Mouse (Mus musculus) neural tube, embryonic 15.5 days (tissue): ENCODE results near the gene Abcc4. TPM values are rescaled to one million over a fixed set of nuclear protein-coding genes. Genes with fewer than 3 reads are reported as not detected.
"Not testable (repeated sequence)": the region's sequence is repeated elsewhere in the genome, so short reads cannot be mapped to it uniquely, and the experiment has no call there.

Experiments
- ATAC-seq: fragments of 200-750 bp; cut with Nextera tagmentation; 2 replicates; pipeline ENCODE4 v1.8.0; 2017; ENCODE audit warnings: mild to moderate bottlenecking, moderate TSS enrichment, moderate library complexity; ENCODE audit not compliant: low FRiP score
- H3K27ac ChIP-seq: fragments of 300-500 bp; sonication (generic); replicated peaks from 2 replicates; pipeline ENCODE4 v1.5.1; 2015; ENCODE audit warnings: mild to moderate bottlenecking, inconsistent platforms
- H3K27me3 ChIP-seq: fragments of 300-500 bp; sonication (generic); replicated peaks from 2 replicates; pipeline ENCODE4 v1.6.1; 2015; ENCODE audit warnings: inconsistent platforms
- H3K36me3 ChIP-seq: fragments of 300-500 bp; sonication (generic); 2 replicates; pipeline ENCODE4 v1.6.1; 2015; ENCODE audit warnings: inconsistent platforms
- H3K4me1 ChIP-seq: fragments of 300-500 bp; sonication (generic); 2 replicates; pipeline ENCODE4 v1.6.1; 2015; ENCODE audit warnings: inconsistent platforms
- H3K4me2 ChIP-seq: fragments of 300-500 bp; sonication (generic); 2 replicates; pipeline ENCODE4 v1.6.1; 2015; ENCODE audit warnings: inconsistent platforms, mild to moderate bottlenecking, moderate library complexity
- H3K4me3 ChIP-seq: fragments of 300-500 bp; sonication (generic); replicated peaks from 2 replicates; pipeline ENCODE4 v1.5.1; 2015; ENCODE audit warnings: mild to moderate bottlenecking, inconsistent platforms
- H3K9ac ChIP-seq: fragments of 300-500 bp; sonication (generic); replicated peaks from 2 replicates; pipeline ENCODE4 v1.6.1; 2015; ENCODE audit warnings: mild to moderate bottlenecking, inconsistent platforms
- H3K9me3 ChIP-seq: fragments of 300-500 bp; sonication (generic); replicated peaks from 2 replicates; pipeline ENCODE4 v1.6.1; 2016; ENCODE audit warnings: inconsistent platforms
- WGBS: fragments of 180-500 bp; shearing (Covaris S2); methylation state at CpG from one replicate; pipeline ENCODE4 v1.1.7; 2015; ENCODE audit warnings: mixed read lengths; 5-methylcytosine and 5-hydroxymethylcytosine counted together
- polyA plus RNA-seq: library from polyadenylated mRNA; unstranded; fragments of >200 nt; fragmentation: Nextera tagmentation; extraction: Ambion mirVana; gene quantifications from 2 replicates; pipeline ENCODE4 v1.2.1, GENCODE M21; 2015

Gene Abcc4
- polyA plus RNA-seq, 1 experiment from 2014 or later, result 3.1 TPM

- WGBS, result 82% methylated on average over 7 of the region's 7 CpGs
- H3K27ac ChIP-seq, result no peak overlapping the region
- no peaks in the 10 kb centered on the region for H3K36me3 ChIP-seq
- no peak overlapping the region for H3K9ac ChIP-seq
- H3K4me3 ChIP-seq, result no peak overlapping the region
- ATAC-seq, result no peak
- H3K9me3 ChIP-seq, result no peaks in the 10 kb centered on the region
- H3K4me1 ChIP-seq, result no peaks in the 10 kb centered on the region
- no peaks in the 10 kb centered on the region for H3K27me3 ChIP-seq
- no peak overlapping the region for H3K4me2 ChIP-seq
Observed at GRCm38 (mm10) chr14:118674224-118674623, 31.8 kb downstream of the Abcc4 start.

- Histone ChIP-seq H3K27me3 (no peaks in the 10 kb centered on the region), H3K4me2 (no peak overlapping the region), H3K27ac (no peak overlapping the region), H3K4me1 (no peaks in the 10 kb centered on the region), H3K9ac (no peak overlapping the region), H3K36me3 (no peaks in the 10 kb centered on the region), H3K9me3 (no peaks in the 10 kb centered on the region), H3K4me3 (no peak overlapping the region)
- no peak for ATAC-seq
- 59% methylated on average over 6 of the region's 6 CpGs for WGBS
Observed at GRCm38 (mm10) chr14:118673501-118673900, 32.5 kb downstream of the Abcc4 start.

- H3K36me3 ChIP-seq, H3K9me3 ChIP-seq, H3K27ac ChIP-seq, H3K4me3 ChIP-seq, H3K4me1 ChIP-seq, H3K4me2 ChIP-seq, ATAC-seq, H3K27me3 ChIP-seq, H3K9ac ChIP-seq: not testable (repeated sequence)
- WGBS, result 95% methylated on average over 6 of the region's 6 CpGs
Observed at GRCm38 (mm10) chr14:118672931-118673330, 33.1 kb downstream of the Abcc4 start.

- Histone ChIP-seq H3K4me2 (no peak overlapping the region), H3K27ac (no peak overlapping the region), H3K36me3 (no peaks in the 10 kb centered on the region), H3K27me3 (no peaks in the 10 kb centered on the region), H3K9ac (no peak overlapping the region), H3K4me3 (no peak overlapping the region), H3K9me3 (no peaks in the 10 kb centered on the region), H3K4me1 (no peaks in the 10 kb centered on the region)
- no peak for ATAC-seq
- 77% methylated on average over 6 of the region's 6 CpGs for WGBS
Observed at GRCm38 (mm10) chr14:118667499-118667898, 38.5 kb downstream of the Abcc4 start.

- WGBS, result 79% methylated on average over 7 of the region's 7 CpGs
Observed at GRCm38 (mm10) chr14:118664661-118665060, 41.4 kb downstream of the Abcc4 start.

GRCm38 (mm10) chr14:118662625-118663276 lies 43.3 kb downstream of the Abcc4 start:
- 86% methylated on average over 18 of the region's 18 CpGs for WGBS

More at GRCm38 (mm10) chr14:118664661-118665060, 41.4 kb downstream of the Abcc4 start:
- H3K4me1 ChIP-seq, result no peaks in the 10 kb centered on the region
- H3K9me3 ChIP-seq, result no peaks in the 10 kb centered on the region
- no peak for ATAC-seq
- no peaks in the 10 kb centered on the region for H3K27me3 ChIP-seq
- H3K4me3 ChIP-seq, result no peak overlapping the region
- H3K9ac ChIP-seq, result no peak overlapping the region
- no peaks in the 10 kb centered on the region for H3K36me3 ChIP-seq
- no peak overlapping the region for H3K4me2 ChIP-seq
- no peak overlapping the region for H3K27ac ChIP-seq

GRCm38 (mm10) chr14:118662124-118662523 lies 43.9 kb downstream of the Abcc4 start:
- Histone ChIP-seq H3K9me3 (no peaks in the 10 kb centered on the region), H3K9ac (no peak overlapping the region), H3K27ac (no peak overlapping the region), H3K4me1 (peaks cover 4% of the 10 kb centered on the region; the same call in 1 of the 2 replicates), H3K36me3 (no peaks in the 10 kb centered on the region), H3K27me3 (no peaks in the 10 kb centered on the region), H3K4me2 (no peak overlapping the region), H3K4me3 (no peak overlapping the region)
- 69% methylated on average over 10 of the region's 10 CpGs for WGBS
- no peak for ATAC-seq

More at GRCm38 (mm10) chr14:118662625-118663276, 43.3 kb downstream of the Abcc4 start:
- Histone ChIP-seq H3K4me1 (peaks cover 4% of the 10 kb centered on the region; the same call in 1 of the 2 replicates), H3K27ac (no peak overlapping the region), H3K36me3 (no peaks in the 10 kb centered on the region), H3K4me3 (no peak overlapping the region), H3K9me3 (no peaks in the 10 kb centered on the region), H3K9ac (no peak overlapping the region), H3K4me2 (no peak overlapping the region), H3K27me3 (no peaks in the 10 kb centered on the region)
- no peak for ATAC-seq

GRCm38 (mm10) chr14:118659230-118659629 lies 46.8 kb downstream of the Abcc4 start:
- no peak overlapping the region for H3K9ac ChIP-seq
- H3K9me3 ChIP-seq, result no peaks in the 10 kb centered on the region
- no peak for ATAC-seq
- no peak overlapping the region for H3K4me3 ChIP-seq
- H3K4me2 ChIP-seq, result no peak overlapping the region
- no peaks in the 10 kb centered on the region for H3K27me3 ChIP-seq
- no peaks in the 10 kb centered on the region for H3K36me3 ChIP-seq
- peaks cover 4% of the 10 kb centered on the region; the same call in 1 of the 2 replicates for H3K4me1 ChIP-seq
- H3K27ac ChIP-seq, result no peak overlapping the region

- H3K27me3 ChIP-seq, result no peaks in the 10 kb centered on the region
- no peak overlapping the region for H3K4me2 ChIP-seq
Observed at GRCm38 (mm10) chr14:118658328-118658692, 47.7 kb downstream of the Abcc4 start.

GRCm38 (mm10) chr14:118657673-118658327 lies 48.2 kb downstream of the Abcc4 start:
- 56% methylated on average over 20 of the region's 20 CpGs for WGBS
- H3K9me3 ChIP-seq, result no peaks in the 10 kb centered on the region
- no peaks in the 10 kb centered on the region for H3K27me3 ChIP-seq
- H3K4me1 ChIP-seq, result peaks cover 4% of the 10 kb centered on the region; the same call in 1 of the 2 replicates
- no peak overlapping the region for H3K4me2 ChIP-seq
- H3K9ac ChIP-seq, result no peak overlapping the region
- H3K27ac ChIP-seq, result no peak overlapping the region
- no peak for ATAC-seq
- H3K4me3 ChIP-seq, result no peak overlapping the region
- H3K36me3 ChIP-seq, result no peaks in the 10 kb centered on the region

More at GRCm38 (mm10) chr14:118658328-118658692, 47.7 kb downstream of the Abcc4 start:
- Histone ChIP-seq H3K4me1 (peaks cover 4% of the 10 kb centered on the region; the same call in 1 of the 2 replicates), H3K27ac (no peak overlapping the region), H3K4me3 (no peak overlapping the region), H3K36me3 (no peaks in the 10 kb centered on the region), H3K9ac (no peak overlapping the region), H3K9me3 (no peaks in the 10 kb centered on the region)
- ATAC-seq, result no peak
- WGBS, result 73% methylated on average over 8 of the region's 8 CpGs

GRCm38 (mm10) chr14:118657206-118657605 lies 48.8 kb downstream of the Abcc4 start:
- WGBS, result 80% methylated on average over 4 of the region's 4 CpGs
- no peak for ATAC-seq
- H3K27ac ChIP-seq, result no peak overlapping the region
- H3K9ac ChIP-seq, result no peak overlapping the region
- H3K27me3 ChIP-seq, result no peaks in the 10 kb centered on the region
- H3K4me3 ChIP-seq, result no peak overlapping the region
- H3K4me2 ChIP-seq, result no peak overlapping the region
- no peaks in the 10 kb centered on the region for H3K9me3 ChIP-seq
- no peaks in the 10 kb centered on the region for H3K36me3 ChIP-seq
- H3K4me1 ChIP-seq, result peaks cover 4% of the 10 kb centered on the region; the same call in 1 of the 2 replicates

GRCm38 (mm10) chr14:118656036-118656435 lies 50.0 kb downstream of the Abcc4 start:
- no peak overlapping the region for H3K9ac ChIP-seq
- no peaks in the 10 kb centered on the region for H3K27me3 ChIP-seq
- H3K4me2 ChIP-seq, result no peak overlapping the region
- WGBS, result 86% methylated on average over 7 of the region's 7 CpGs
- no peak for ATAC-seq
- H3K27ac ChIP-seq, result no peak overlapping the region
- peaks cover 4% of the 10 kb centered on the region; the same call in 1 of the 2 replicates for H3K4me1 ChIP-seq
- no peaks in the 10 kb centered on the region for H3K36me3 ChIP-seq
- H3K4me3 ChIP-seq, result no peak overlapping the region
- no peaks in the 10 kb centered on the region for H3K9me3 ChIP-seq
